Mouse (Mus musculus) liver (tissue): Measurements from ENCODE around the gene Cdh4.

ENCODE experiments used
- DNase-seq: peaks from one replicate; pipeline ENCODE4 v3.0.0-alpha.2; 2020; ENCODE audit warnings: mixed read lengths

Cdh4 gene

DNA sequence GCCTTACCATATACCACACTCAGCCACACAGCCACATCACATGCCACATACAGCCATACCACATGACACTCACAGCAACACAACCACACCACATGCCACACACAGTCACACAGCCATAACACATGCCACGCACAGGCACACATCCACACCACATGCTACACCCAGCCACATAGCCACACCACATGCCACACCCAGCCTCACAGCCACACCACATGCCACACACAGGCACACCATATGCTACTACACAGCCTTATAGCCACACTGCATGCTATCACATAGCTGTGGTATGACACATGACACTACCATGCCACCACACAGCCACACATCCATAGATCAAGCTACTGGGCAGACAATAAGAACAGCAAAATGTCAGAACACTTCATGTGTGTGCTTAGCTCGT, 158.1 kb downstream of the Cdh4 start:
- no peak for DNase-seq

GRCm38 (mm10) chr2:179601167-179601566, 158.9 kb downstream of the Cdh4 start:
- DNase-seq: no peak

DNA sequence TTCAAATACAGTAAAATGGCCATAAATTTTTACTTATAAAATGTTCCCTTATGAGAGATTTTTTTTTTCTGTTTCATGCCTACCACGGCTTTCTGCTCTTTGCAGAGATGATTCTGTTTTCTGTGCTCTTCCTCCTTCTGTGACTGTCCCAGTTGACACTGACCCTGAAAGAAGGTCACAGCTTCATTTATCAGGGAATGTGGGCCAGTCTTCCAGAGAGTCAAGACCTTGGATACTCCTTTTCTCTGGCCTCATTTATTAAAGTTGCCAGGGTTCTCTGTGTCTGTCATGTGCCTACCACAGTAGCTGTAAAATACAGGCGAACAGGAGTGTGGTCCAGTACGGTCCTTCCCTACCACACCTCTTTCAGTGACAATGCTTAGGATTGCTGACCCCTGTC, 162.5 kb downstream of the Cdh4 start:
- DNase-seq: no peak

GRCm38 (mm10) chr2:179605255-179605654, 163.0 kb downstream of the Cdh4 start:
- peak; percentile 5 for DNase-seq

DNA sequence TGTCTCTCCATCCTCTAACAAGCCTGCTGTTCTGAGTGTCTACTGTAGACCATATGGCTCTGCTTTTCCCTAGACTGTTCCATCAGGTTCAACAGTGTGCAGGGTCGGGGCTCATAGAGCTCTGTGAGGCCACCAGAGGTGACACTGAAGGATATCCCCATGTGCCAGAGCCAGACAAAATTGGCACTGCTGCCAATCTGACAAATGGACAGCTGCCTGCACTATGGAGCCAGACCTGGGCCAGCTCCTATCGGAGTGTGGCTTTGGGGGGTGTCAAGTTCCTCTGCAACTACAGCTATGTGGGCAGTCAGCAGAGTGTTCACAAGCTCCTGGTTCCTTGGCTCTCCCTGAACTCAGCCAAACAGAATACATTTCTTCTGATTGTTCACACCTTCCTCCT, 164.1 kb downstream of the Cdh4 start:
- no peak for DNase-seq

- DNase-seq: peak; percentile 18
These were observed 173.7 kb downstream of the Cdh4 start for GRCm38 (mm10) chr2:179615906-179616305.

DNA sequence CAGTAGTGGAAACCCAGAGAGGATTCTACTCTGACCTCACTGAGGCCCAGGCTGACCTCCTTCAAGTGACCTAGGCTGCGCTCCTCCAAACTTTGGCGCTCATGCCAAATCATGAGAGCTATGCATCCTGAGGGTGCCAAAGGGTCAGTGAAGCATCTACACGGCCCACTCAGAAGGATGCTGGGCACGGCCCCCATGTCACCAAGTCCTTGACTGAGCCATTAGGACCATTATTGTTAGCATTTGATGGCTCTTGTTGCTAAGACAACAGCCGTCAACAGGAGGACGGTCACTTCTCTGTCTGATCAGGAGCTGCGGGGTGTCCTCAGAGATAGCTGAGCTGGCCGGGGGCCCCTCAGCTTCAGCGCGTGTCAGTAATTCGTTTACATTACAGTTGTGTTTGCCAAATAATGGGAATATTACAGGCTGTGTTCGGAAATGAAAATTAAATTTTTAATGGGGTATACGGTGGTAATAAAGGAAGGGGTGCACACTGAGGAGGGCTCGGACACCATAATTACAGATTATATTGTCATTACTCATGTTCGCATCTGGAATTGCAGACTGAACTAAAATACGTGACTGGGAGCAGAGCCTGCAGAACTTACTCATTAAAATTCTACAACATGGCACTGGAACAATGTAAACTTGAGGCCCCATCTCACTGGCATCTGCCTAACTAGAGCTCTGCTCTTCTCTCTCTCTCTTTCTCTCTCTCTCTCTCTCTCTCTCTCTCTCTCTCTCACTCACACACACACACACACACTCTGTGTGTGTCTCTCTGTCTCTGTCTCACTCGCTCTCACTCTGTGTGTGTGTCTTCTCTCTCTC, 181.6 kb downstream of the Cdh4 start:
- no peak for DNase-seq

GRCm38 (mm10) chr2:179627563-179627962, 185.3 kb downstream of the Cdh4 start:
- DNase-seq: no peak

GRCm38 (mm10) chr2:179630720-179631119, 188.5 kb downstream of the Cdh4 start:
- no peak for DNase-seq

DNA sequence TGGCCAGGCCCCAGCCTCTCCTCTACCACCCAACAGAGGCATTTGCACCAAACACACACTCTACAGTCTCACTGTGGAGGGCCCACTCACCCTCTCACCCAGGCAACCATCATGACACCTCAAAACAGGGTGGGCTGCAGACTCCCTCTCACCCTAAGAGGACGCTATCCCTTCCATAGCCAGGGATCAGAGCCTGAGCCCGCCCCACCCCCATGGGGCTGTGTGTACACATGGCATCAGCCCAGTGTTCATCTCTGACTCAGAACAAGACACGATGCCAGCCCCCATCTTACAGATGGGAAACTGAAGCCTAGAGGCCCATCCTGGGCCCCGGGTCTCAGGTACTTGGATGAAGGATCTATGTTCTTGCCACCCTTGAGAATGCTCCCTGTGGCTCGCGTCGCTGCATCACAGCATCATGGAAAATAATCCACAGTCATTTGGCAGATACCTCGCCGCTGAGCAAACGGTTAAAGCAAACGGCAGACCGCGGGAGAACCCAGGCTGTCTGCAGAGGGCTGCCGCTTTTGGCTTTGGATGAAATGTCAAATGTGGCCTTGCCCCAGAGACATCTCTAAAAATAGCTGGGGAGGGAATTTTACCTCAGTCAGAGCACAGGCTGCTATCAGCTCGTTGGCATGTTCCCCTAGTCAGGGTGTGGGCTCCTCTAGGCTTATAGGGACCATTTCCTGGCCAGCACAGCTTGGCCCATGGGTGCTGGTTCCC, 198.5 kb downstream of the Cdh4 start:
- DNase-seq: no peak

GRCm38 (mm10) chr2:179648573-179649263, 206.5 kb downstream of the Cdh4 start:
- no peak for DNase-seq

DNA sequence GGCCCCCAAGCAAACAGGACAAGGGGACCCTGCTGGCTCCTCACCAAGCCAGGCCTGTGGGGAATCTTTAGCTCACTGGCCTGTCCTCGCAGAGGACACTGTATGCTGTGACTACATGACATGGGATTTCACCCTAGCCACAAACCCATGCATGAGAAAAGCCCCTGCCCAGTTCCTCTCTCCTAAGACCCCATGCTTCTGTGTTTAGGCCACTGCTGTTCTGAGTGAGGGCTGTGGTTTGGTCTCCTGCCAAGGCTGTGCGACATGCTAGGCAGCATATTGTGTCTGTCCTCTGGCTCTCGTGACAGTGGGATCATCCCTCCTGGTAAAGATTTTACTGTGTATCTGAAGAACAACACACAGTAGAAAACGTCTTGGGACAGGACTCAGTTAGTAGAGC, 207.1 kb downstream of the Cdh4 start:
- no peak for DNase-seq

DNA sequence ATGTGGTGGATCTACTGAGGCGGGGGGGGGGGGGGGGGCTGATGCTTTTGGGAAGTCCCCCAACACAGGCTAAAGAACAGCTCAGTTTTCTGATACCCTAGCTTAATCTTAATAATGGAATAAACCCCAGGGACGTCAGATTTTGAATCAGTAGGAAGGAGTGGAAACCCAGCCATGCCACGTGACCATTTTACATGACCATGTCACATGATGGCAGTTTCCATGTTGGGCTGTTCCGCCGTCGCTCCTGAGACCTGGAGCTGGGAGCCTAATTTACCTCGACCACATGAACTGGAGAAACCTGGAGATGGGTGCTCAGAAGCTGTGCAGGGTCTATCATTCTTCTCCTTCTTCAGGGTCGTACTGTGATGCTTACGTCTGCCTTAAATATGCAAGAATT, 207.9 kb downstream of the Cdh4 start:
- no peak for DNase-seq

DNA sequence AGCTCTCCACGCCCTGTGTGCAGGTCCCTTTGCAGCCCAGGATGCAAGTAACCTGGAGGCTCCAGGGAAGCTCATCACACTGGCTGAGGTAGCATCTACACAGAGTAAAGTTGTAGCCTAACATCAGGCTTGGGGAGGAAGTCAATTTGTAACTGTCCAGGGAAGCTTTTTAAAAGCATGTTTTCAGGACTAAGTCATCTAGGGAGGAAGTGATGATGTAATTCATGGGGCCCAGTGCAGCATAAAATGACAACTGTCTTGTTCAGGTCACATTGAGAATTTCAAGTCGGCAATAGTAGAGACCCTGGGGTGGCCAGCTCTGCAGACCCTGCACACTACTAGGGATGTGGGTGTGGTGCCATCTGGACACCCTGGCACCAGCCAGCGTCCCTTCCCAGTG, 213.3 kb downstream of the Cdh4 start:
- DNase-seq: no peak

DNA sequence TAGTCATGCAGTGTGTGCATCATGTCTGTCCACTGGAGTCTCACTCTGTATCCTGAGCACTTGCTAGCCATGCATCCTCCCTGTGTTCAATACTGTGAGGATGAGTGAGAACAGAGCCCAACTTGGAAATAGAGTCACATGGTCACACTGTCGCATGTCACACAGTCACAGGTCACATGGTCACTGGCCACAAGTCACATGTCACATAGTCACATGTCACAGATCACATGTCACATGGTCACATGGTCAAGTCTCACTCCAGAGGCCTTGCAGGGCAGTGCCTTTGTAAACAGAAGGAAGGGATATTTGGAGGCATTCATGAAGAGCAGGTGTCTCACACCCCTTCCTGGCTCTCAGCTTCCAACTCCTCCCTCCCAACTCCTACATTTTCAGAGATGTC, 217.0 kb downstream of the Cdh4 start:
- DNase-seq: no peak

DNA sequence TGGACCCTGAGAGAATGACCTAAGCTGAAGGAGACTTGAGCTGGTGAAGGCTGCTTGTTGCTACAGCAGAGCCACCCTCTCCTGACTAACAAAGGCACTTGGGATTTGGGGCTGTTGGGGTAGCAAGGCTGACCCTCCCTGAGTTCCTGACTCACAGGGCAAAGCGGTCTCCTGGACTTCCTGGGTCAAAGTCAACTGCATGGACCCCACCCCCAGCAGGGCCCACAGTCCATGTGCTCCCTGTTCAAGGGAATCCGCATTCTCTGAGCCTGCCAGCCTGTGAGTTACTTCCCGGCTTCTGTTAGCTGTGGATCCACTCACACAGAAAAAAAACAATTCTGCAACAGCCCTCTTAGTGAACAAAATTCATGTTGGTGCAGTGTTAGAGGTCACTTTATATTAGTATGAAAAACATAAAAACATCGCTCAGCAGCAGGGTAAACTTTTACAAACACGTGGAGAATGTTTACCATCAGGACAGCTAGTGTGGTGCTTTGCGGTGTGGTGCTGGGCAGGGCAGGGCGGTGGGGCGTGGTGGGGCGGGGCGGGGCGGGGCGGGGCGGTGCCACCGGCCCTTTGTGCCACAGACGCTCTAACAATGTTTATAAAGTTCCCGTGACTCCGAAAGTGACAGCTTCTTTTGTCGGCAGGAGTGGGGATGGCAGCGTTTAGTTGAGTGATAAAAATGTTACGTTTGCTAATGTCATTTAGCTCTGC, 219.9 kb downstream of the Cdh4 start:
- no peak for DNase-seq

DNA sequence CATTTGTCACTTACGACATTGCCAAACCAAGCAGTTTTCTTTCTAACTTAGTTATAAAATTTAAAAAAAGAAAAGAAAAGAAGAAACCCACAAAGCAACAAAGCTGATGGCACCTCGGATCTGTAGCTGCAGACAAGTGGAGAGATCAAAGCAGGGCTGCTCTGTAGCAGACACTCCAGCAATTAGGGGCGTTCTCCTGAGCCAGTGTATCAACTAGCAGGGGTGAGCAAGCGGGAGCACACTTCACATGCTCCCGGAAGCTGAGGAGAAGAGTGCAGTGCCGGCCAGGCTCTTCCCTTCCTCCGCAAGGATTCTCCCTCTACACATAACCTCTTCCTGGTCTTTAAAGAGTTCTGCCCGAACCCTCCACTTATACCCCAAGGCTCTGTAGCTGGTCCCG, 220.5 kb downstream of the Cdh4 start:
- DNase-seq: no peak

- no peak for DNase-seq
These were observed 221.4 kb downstream of the Cdh4 start for GRCm38 (mm10) chr2:179663652-179664051.

DNA sequence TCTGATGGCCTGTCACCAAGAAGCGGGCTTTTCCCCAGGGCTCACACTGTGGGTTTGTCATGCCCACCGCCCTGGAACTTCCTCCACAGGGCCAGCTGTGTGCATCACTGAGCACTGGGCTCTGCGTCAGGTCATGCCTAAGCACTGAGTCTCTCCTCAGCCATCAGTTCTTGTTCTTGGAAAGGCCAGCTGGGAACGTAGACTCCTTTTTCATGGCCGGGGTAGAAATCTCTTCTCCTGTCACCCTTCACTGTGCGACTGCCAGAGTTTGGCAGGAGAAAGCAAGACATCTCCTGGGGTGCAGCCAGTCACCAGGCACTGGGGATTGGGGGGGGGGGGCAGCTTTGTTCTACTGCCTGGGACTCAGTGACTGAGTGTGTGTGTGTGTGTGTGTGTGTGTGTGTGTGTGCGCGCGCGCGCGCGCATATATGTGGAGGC, 222.0 kb downstream of the Cdh4 start:
- no peak for DNase-seq

GRCm38 (mm10) chr2:179670689-179671088, 228.5 kb downstream of the Cdh4 start:
- no peak for DNase-seq

GRCm38 (mm10) chr2:179679866-179680265, 237.6 kb downstream of the Cdh4 start:
- no peak for DNase-seq

- DNase-seq: peak; percentile 8
These were observed 239.2 kb downstream of the Cdh4 start for GRCm38 (mm10) chr2:179681386-179681785.

GRCm38 (mm10) chr2:179687243-179687681, 245.0 kb downstream of the Cdh4 start:
- DNase-seq: no peak
